Mouse (Mus musculus): ENCODE data around the gene Naa80. TPM values are rescaled to one million over a fixed set of nuclear protein-coding genes. Genes with fewer than 3 reads are reported as not detected.

Gene Naa80
- polyA plus RNA-seq, 1 experiment from 2014 or later: 19.9 TPM

DNA sequence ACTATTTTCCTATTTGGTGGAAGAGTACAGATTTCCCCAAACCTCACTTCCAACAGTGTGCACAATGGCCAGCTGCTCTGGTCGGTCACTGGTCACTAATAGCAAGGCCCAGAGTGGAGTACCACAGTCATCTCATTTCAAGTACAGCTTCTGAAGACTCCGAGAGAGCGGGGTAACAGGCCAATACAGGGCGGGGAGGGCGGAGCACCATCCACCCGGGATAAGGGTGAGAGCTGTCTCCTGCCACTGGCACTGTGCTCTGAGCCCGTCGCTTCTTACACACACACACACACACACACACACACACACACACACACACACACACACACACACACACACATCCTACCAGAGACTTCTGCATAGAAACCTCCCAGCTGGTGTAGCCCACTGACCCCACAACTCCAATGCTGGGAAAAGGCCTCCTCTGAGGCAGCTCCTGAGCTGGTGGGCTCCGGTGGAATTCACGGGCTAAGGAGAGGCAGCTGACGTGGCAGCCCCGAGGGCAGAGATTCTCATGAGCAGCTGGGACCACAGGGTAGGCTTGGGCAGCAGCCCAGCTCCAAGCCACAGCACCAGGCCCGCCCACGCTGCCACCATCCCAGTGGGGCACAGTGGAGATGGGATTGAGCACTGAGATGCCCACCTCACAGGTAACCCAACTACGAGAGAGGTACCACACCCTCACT lies 47.6 kb downstream of the Naa80 start:
- ATAC-seq (ENCODE audit: insufficient number of reproducible peaks, insufficient read depth, low FRiP score, low read depth): 0 out of 2 replicates have a peak, but pooled peaks have one; percentile 2
- Histone ChIP-seq H3K4me1 (ENCODE audit: control insufficient read depth, insufficient read depth, low read length) (peaks cover 65% of the 10 kb centered on the region), H3K4me3 (ENCODE audit: low read depth, low read length) (no peak overlapping the region), H3K9me3 (ENCODE audit: control insufficient read depth, low read depth, low read length) (no peaks in the 10 kb centered on the region), H3K27ac (ENCODE audit: low read length) (peak overlapping the region; percentile 79), H3K4me2 (replicated peaks; ENCODE audit: low read depth, low read length) (peak overlapping the region; percentile 32), H3K36me3 (ENCODE audit: control insufficient read depth, insufficient read depth, low read length) (peaks cover 31% of the 10 kb centered on the region), H3K27me3 (ENCODE audit: control insufficient read depth, insufficient read depth, low read length) (no peaks in the 10 kb centered on the region), H3K9ac (replicated peaks; ENCODE audit: low read depth, low read length) (peak overlapping the region; percentile 36; the same call in 1 of the 2 replicates)
- WGBS: 39% methylated on average over 15 of the region's 15 CpGs

DNA sequence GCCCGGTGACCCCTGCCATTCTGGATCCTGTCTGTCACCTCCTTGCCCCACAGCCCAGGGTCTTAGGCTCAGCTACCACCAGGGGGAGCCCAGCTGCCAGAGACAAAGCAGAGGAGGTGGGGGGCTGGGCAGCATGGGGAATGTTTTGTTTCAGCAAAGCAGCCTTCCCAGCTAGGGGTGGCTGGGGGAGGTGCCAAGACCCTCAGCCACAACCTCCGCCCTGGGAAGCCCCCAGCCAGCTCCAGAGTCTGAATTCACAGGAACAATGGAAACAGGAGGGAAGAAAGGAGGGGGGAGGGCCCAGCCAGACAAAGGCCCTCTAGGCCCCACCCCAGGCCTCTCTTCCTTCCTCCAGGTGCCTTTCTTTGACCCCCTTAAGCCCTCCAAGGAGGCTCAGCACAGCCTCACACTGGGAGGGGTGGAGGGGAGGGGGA lies 48.2 kb downstream of the Naa80 start:
- H3K27me3 ChIP-seq (ENCODE audit: control insufficient read depth, insufficient read depth, low read length): no peaks in the 10 kb centered on the region
- peaks cover 70% of the 10 kb centered on the region for H3K4me1 ChIP-seq (ENCODE audit: control insufficient read depth, insufficient read depth, low read length)
- peak overlapping the region; percentile 79 for H3K27ac ChIP-seq (ENCODE audit: low read length)
- H3K9ac ChIP-seq (replicated peaks; ENCODE audit: low read depth, low read length): peak overlapping the region; percentile 36; the same call in 1 of the 2 replicates
- H3K36me3 ChIP-seq (ENCODE audit: control insufficient read depth, insufficient read depth, low read length): peaks cover 31% of the 10 kb centered on the region
- WGBS: 0% methylated on average over 2 of the region's 2 CpGs
- peak overlapping the region; percentile 32 for H3K4me2 ChIP-seq (replicated peaks; ENCODE audit: low read depth, low read length)
- peak; percentile 51; the same call in 1 of the 2 replicates for ATAC-seq (ENCODE audit: insufficient number of reproducible peaks, insufficient read depth, low FRiP score, low read depth)
- no peak overlapping the region for H3K4me3 ChIP-seq (ENCODE audit: low read depth, low read length)
- H3K9me3 ChIP-seq (ENCODE audit: control insufficient read depth, low read depth, low read length): no peaks in the 10 kb centered on the region

DNA sequence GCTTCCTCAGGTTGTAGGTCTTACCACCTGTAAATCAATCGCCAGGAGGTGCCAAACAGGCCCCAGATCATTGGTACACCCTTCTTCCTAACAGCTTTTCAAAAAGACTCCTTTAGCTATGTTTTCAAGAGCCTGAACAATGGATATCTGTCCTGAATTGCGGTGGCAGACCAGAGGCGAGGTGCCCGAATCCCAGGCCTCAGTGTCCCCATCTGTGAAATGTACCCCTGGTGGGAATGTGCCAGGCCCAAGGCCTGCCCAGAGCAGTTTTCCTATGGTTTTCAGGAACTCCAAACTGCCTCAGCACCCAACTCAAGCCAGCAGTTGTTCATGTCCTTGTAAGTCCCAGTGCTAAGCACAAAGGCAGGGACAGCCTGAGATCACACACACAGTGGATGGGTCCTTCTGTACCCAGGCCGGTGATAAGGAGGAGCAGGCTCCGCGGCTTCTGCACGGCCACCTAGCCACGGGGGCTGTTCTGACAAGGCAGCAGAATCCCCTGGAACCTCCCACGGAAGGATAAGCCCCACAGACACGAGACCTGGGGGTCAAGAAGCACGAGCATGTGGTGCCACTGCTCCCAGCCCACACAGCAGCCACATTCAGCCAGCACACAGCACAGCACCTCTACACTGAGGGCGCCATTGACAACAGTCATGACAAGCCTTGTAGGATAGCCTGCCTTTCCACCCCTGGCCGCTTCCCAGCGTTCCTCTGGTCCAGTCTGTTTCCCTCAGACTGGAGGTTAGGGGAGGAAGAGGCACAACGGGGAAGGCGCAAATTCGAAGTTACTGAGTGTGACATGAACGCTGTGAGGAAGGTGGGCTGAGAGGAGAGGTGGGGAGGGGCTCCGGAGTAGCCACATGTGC lies 48.9 kb downstream of the Naa80 start:
- no peak for ATAC-seq (ENCODE audit: insufficient number of reproducible peaks, insufficient read depth, low FRiP score, low read depth)
- Histone ChIP-seq H3K9ac (replicated peaks; ENCODE audit: low read depth, low read length) (no peak overlapping the region; the same call in 1 of the 2 replicates), H3K27ac (ENCODE audit: low read length) (peak overlapping the region; percentile 79), H3K9me3 (ENCODE audit: control insufficient read depth, low read depth, low read length) (no peaks in the 10 kb centered on the region), H3K4me1 (ENCODE audit: control insufficient read depth, insufficient read depth, low read length) (peaks cover 77% of the 10 kb centered on the region), H3K4me3 (ENCODE audit: low read depth, low read length) (no peak overlapping the region), H3K27me3 (ENCODE audit: control insufficient read depth, insufficient read depth, low read length) (no peaks in the 10 kb centered on the region), H3K36me3 (ENCODE audit: control insufficient read depth, insufficient read depth, low read length) (peaks cover 26% of the 10 kb centered on the region), H3K4me2 (replicated peaks; ENCODE audit: low read depth, low read length) (peak overlapping the region; percentile 32; the same call in 1 of the 2 replicates)
- WGBS: 42% methylated on average over 20 of the region's 20 CpGs

DNA sequence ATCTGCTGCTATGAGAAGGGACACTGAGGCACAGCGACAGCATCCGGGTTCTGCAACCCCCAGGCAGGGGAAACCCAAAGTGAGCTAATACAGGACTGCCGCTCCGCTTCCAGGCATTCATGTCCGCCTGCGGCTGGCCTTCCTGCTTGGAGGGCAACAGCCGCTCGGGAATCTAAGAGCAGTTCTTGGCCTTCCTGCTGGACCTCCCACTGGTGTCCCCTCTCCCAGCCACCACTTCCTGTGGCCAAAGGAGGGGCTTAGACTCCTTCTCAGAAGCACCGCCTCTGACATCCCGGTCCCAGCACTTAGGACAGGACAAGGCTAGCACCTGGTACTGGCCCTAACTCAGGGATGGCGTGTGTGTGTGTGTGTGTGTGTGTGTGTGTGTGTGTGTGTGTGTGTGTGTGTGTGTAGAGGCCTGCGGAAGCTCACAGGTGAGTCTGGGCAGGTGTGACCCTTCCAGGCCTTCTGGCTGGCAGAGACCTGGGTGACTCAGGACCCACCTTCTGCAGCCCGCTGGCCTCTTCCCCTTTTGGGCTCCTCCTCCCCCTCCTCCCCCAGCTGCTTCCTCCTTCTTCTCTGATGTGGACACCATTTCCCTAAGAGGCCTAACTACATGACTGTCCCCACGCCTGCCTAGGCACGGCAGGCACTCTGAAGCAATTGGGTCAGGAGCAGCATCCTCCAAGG lies 50.2 kb downstream of the Naa80 start:
- Histone ChIP-seq H3K36me3 (ENCODE audit: control insufficient read depth, insufficient read depth, low read length) (peaks cover 18% of the 10 kb centered on the region), H3K4me2 (replicated peaks; ENCODE audit: low read depth, low read length) (peak overlapping the region; percentile 14), H3K4me1 (ENCODE audit: control insufficient read depth, insufficient read depth, low read length) (peaks cover 82% of the 10 kb centered on the region), H3K9ac (replicated peaks; ENCODE audit: low read depth, low read length) (no peak overlapping the region), H3K4me3 (ENCODE audit: low read depth, low read length) (no peak overlapping the region), H3K9me3 (ENCODE audit: control insufficient read depth, low read depth, low read length) (no peaks in the 10 kb centered on the region), H3K27me3 (ENCODE audit: control insufficient read depth, insufficient read depth, low read length) (no peaks in the 10 kb centered on the region), H3K27ac (ENCODE audit: low read length) (peak overlapping the region; percentile 79; the same call in 1 of the 2 replicates)
- 51% methylated on average over 14 of the region's 15 CpGs for WGBS
- ATAC-seq (ENCODE audit: insufficient number of reproducible peaks, insufficient read depth, low FRiP score, low read depth): no peak

DNA sequence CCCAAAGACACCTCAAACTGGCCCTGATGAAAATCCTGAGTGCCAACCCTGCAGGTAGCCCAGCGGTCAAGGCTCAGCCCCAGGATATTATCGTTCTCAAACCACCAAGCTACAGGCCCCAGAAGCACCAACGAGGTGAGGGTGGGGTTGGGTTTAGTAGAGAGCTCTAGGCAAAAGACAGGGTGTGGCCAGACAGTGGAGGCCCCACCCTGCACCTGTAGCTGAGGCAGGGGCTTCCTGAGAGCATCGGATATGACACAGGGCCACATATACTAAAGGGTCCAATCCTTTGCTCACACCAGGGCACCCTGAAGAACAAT lies 50.7 kb downstream of the Naa80 start:
- Histone ChIP-seq H3K9ac (replicated peaks; ENCODE audit: low read depth, low read length) (no peak overlapping the region), H3K9me3 (ENCODE audit: control insufficient read depth, low read depth, low read length) (no peaks in the 10 kb centered on the region), H3K27me3 (ENCODE audit: control insufficient read depth, insufficient read depth, low read length) (no peaks in the 10 kb centered on the region), H3K4me1 (ENCODE audit: control insufficient read depth, insufficient read depth, low read length) (peaks cover 77% of the 10 kb centered on the region), H3K4me2 (replicated peaks; ENCODE audit: low read depth, low read length) (0 out of 2 replicates have a peak overlapping the region, but pooled peaks have one; percentile 3), H3K27ac (ENCODE audit: low read length) (peak overlapping the region; percentile 76; the same call in 1 of the 2 replicates), H3K36me3 (ENCODE audit: control insufficient read depth, insufficient read depth, low read length) (peaks cover 13% of the 10 kb centered on the region), H3K4me3 (ENCODE audit: low read depth, low read length) (no peak overlapping the region)
- no peak for ATAC-seq (ENCODE audit: insufficient number of reproducible peaks, insufficient read depth, low FRiP score, low read depth)
- WGBS: 28% methylated on average over 4 of the region's 4 CpGs

DNA sequence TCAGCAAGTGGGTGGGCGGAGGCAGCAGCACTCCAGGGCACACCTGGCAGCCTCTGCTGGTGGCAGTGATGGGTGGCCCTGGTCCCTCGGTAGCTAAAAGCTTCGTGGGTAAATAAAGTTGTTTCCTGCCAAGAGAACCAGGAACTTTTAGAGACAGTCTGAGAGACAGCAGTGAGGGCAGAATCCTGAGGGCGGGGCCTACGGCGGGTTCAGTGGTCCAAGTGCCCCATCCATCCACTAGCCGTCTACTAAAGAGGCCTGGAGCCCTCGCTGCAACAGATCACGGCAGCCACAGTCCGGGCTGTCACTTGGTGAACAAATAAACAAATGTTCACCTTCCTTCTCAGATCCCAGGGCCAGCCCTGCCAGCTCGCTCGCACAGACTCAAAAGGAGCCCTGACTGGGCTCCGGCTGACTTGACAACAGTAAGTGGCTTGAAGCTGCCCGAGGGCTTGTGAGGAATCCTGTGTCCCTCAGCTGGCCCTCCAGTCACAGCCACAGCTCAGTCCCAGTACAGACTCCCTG lies 51.3 kb downstream of the Naa80 start:
- peaks cover 71% of the 10 kb centered on the region for H3K4me1 ChIP-seq (ENCODE audit: control insufficient read depth, insufficient read depth, low read length)
- WGBS: 14% methylated on average over 14 of the region's 14 CpGs
- ATAC-seq (ENCODE audit: insufficient number of reproducible peaks, insufficient read depth, low FRiP score, low read depth): no peak
- no peak overlapping the region for H3K4me3 ChIP-seq (ENCODE audit: low read depth, low read length)
- peak overlapping the region; percentile 83 for H3K27ac ChIP-seq (ENCODE audit: low read length)
- no peak overlapping the region for H3K9ac ChIP-seq (replicated peaks; ENCODE audit: low read depth, low read length)
- H3K9me3 ChIP-seq (ENCODE audit: control insufficient read depth, low read depth, low read length): no peaks in the 10 kb centered on the region
- peaks cover 9% of the 10 kb centered on the region; the same call in 1 of the 2 replicates for H3K36me3 ChIP-seq (ENCODE audit: control insufficient read depth, insufficient read depth, low read length)
- H3K4me2 ChIP-seq (replicated peaks; ENCODE audit: low read depth, low read length): peak overlapping the region; percentile 24
- H3K27me3 ChIP-seq (ENCODE audit: control insufficient read depth, insufficient read depth, low read length): no peaks in the 10 kb centered on the region

DNA sequence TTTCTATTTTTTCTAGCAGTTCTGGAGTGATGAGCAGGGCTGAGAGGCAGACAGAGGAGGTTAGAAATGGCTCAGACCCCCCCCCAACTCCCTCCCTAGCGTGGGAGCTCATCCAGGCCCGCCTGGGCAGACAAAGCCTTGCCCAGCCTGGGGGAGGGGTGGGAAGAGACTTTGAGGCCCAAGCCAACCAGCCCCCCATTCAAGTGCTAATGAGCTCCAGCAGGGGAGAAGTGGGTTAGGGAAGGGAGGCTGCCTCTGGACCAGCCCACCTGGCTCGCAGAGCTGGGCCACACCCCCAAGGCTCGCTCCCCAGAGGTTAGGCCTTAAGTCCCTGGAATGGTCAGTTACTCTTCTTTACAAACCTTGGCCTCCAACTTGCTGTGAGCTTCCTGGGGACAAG lies 51.9 kb downstream of the Naa80 start:
- H3K9me3 ChIP-seq (ENCODE audit: control insufficient read depth, low read depth, low read length): no peaks in the 10 kb centered on the region
- H3K9ac ChIP-seq (replicated peaks; ENCODE audit: low read depth, low read length): 0 out of 2 replicates have a peak overlapping the region, but pooled peaks have one; percentile 3
- no peaks in the 10 kb centered on the region for H3K27me3 ChIP-seq (ENCODE audit: control insufficient read depth, insufficient read depth, low read length)
- peak overlapping the region; percentile 83 for H3K27ac ChIP-seq (ENCODE audit: low read length)
- peaks cover 68% of the 10 kb centered on the region for H3K4me1 ChIP-seq (ENCODE audit: control insufficient read depth, insufficient read depth, low read length)
- no peak overlapping the region for H3K4me3 ChIP-seq (ENCODE audit: low read depth, low read length)
- ATAC-seq (ENCODE audit: insufficient number of reproducible peaks, insufficient read depth, low FRiP score, low read depth): no peak
- 11% methylated on average over 4 of the region's 4 CpGs for WGBS
- H3K4me2 ChIP-seq (replicated peaks; ENCODE audit: low read depth, low read length): peak overlapping the region; percentile 24
- H3K36me3 ChIP-seq (ENCODE audit: control insufficient read depth, insufficient read depth, low read length): peaks cover 4% of the 10 kb centered on the region; the same call in 1 of the 2 replicates
